Mouse (Mus musculus) midbrain, embryonic 16.5 days (tissue): ENCODE data around the gene Bcl11b. TPM values are rescaled to one million over a fixed set of nuclear protein-coding genes. Genes with fewer than 3 reads are reported as not detected.

Source experiments
- ATAC-seq: fragments of 200-750 bp; cut with Nextera tagmentation; 2 replicates; pipeline ENCODE4 v1.8.0; 2017; ENCODE audit warnings: moderate TSS enrichment
- H3K27ac ChIP-seq: fragments of 300-500 bp; sonication (generic); 2 replicates; pipeline ENCODE4 v1.5.1; 2014; ENCODE audit warnings: mild to moderate bottlenecking, low read length, mixed read lengths
- H3K27me3 ChIP-seq: fragments of 300-500 bp; sonication (generic); 2 replicates; pipeline ENCODE4 v1.6.1; 2014; ENCODE audit warnings: low read depth, low read length, mixed read lengths; ENCODE audit not compliant: control insufficient read depth, insufficient read depth
- H3K36me3 ChIP-seq: fragments of 300-500 bp; sonication (generic); 2 replicates; pipeline ENCODE4 v1.6.1; 2014; ENCODE audit warnings: mild to moderate bottlenecking, low read length, moderate library complexity, mixed read lengths; ENCODE audit not compliant: control insufficient read depth, insufficient read depth
- H3K4me1 ChIP-seq: fragments of 300-500 bp; sonication (generic); 2 replicates; pipeline ENCODE4 v1.6.1; 2014; ENCODE audit warnings: mild to moderate bottlenecking, low read length, mixed read lengths; ENCODE audit not compliant: control insufficient read depth, insufficient read depth
- H3K4me2 ChIP-seq: fragments of 300-500 bp; sonication (generic); 2 replicates; pipeline ENCODE4 v1.6.1; 2014; ENCODE audit warnings: mild to moderate bottlenecking, low read length, mixed read lengths
- H3K4me3 ChIP-seq: fragments of 300-500 bp; sonication (generic); 2 replicates; pipeline ENCODE4 v1.5.1; 2014; ENCODE audit warnings: low read depth, mild to moderate bottlenecking, low read length, moderate library complexity, mixed read lengths
- H3K9ac ChIP-seq: fragments of 300-500 bp; sonication (generic); 2 replicates; pipeline ENCODE4 v1.6.1; 2014; ENCODE audit warnings: low read depth, low read length, mixed read lengths
- H3K9me3 ChIP-seq: fragments of 300-500 bp; sonication (generic); replicated peaks from 2 replicates; pipeline ENCODE4 v1.6.1; 2014; ENCODE audit warnings: mild to moderate bottlenecking, low read length, mixed read lengths; ENCODE audit not compliant: control insufficient read depth, poor library complexity, severe bottlenecking
- WGBS: fragments of 180-500 bp; shearing (Covaris S2); extraction: QIAGEN DNeasy Blood & Tissue Kit; methylation state at CpG from one replicate; pipeline ENCODE4 v1.1.7; 2014; 5-methylcytosine and 5-hydroxymethylcytosine counted together
- polyA plus RNA-seq: library from polyadenylated mRNA; unstranded; fragments of >200 nt; fragmentation: Nextera tagmentation; extraction: Ambion mirVana; gene quantifications from 2 replicates; pipeline ENCODE4 v1.2.1, GENCODE M21; 2015

The Bcl11b gene
- polyA plus RNA-seq, 1 experiment from 2014 or later: 23.9 TPM

- ATAC-seq: no peak
- no peaks in the 10 kb centered on the region for H3K36me3 ChIP-seq
- H3K9ac ChIP-seq: no peak overlapping the region
- H3K4me3 ChIP-seq: no peak overlapping the region
- H3K4me1 ChIP-seq: peaks cover 50% of the 10 kb centered on the region
- peak overlapping the region; percentile 14; the same call in 1 of the 2 replicates for H3K27ac ChIP-seq
- peak overlapping the region; percentile 36 for H3K4me2 ChIP-seq
- 46% methylated on average over 11 of the region's 11 CpGs for WGBS
- H3K9me3 ChIP-seq: no peaks in the 10 kb centered on the region
- no peaks in the 10 kb centered on the region for H3K27me3 ChIP-seq
These were observed 12.2 kb downstream of the Bcl11b start for GRCm38 (mm10) chr12:107991191-107991590.

- no peak for ATAC-seq
- H3K9ac ChIP-seq: no peak overlapping the region
- H3K9me3 ChIP-seq: no peaks in the 10 kb centered on the region
- H3K4me1 ChIP-seq: peaks cover 32% of the 10 kb centered on the region
- H3K4me3 ChIP-seq: no peak overlapping the region
- no peaks in the 10 kb centered on the region for H3K27me3 ChIP-seq
- H3K4me2 ChIP-seq: no peak overlapping the region
- WGBS: 70% methylated on average over 8 of the region's 8 CpGs
- H3K36me3 ChIP-seq: no peaks in the 10 kb centered on the region
- H3K27ac ChIP-seq: no peak overlapping the region
These were observed 20.2 kb downstream of the Bcl11b start for GRCm38 (mm10) chr12:107983211-107983610.

GRCm38 (mm10) chr12:107982306-107982705 is 21.1 kb downstream of the Bcl11b start:
- H3K4me1 ChIP-seq: peaks cover 33% of the 10 kb centered on the region
- no peak overlapping the region for H3K9ac ChIP-seq
- H3K36me3 ChIP-seq: no peaks in the 10 kb centered on the region
- no peaks in the 10 kb centered on the region for H3K9me3 ChIP-seq
- 70% methylated on average over 9 of the region's 9 CpGs for WGBS
- no peaks in the 10 kb centered on the region for H3K27me3 ChIP-seq
- H3K27ac ChIP-seq: no peak overlapping the region
- H3K4me3 ChIP-seq: no peak overlapping the region
- no peak overlapping the region for H3K4me2 ChIP-seq
- ATAC-seq: no peak

GRCm38 (mm10) chr12:107981231-107981630 is 22.2 kb downstream of the Bcl11b start:
- H3K9me3 ChIP-seq: no peaks in the 10 kb centered on the region
- no peaks in the 10 kb centered on the region for H3K36me3 ChIP-seq
- no peaks in the 10 kb centered on the region for H3K27me3 ChIP-seq
- no peak overlapping the region for H3K4me3 ChIP-seq
- no peak for ATAC-seq
- peak overlapping the region; percentile 69 for H3K4me2 ChIP-seq
- no peak overlapping the region for H3K9ac ChIP-seq
- H3K4me1 ChIP-seq: peaks cover 38% of the 10 kb centered on the region
- H3K27ac ChIP-seq: no peak overlapping the region
- 20% methylated on average over 6 of the region's 6 CpGs for WGBS

GRCm38 (mm10) chr12:107980261-107980961 is 23.0 kb downstream of the Bcl11b start:
- H3K4me1 ChIP-seq: peaks cover 46% of the 10 kb centered on the region
- 0 out of 2 replicates have a peak, but pooled peaks have one; percentile 27 for ATAC-seq
- 2% methylated on average over 49 of the region's 51 CpGs for WGBS
- H3K27ac ChIP-seq: peak overlapping the region; percentile 59; the same call in 1 of the 2 replicates
- no peaks in the 10 kb centered on the region for H3K9me3 ChIP-seq
- no peaks in the 10 kb centered on the region for H3K36me3 ChIP-seq
- peak overlapping the region; percentile 69 for H3K4me2 ChIP-seq
- H3K9ac ChIP-seq: peak overlapping the region; percentile 60
- H3K4me3 ChIP-seq: peak overlapping the region; percentile 35
- H3K27me3 ChIP-seq: no peaks in the 10 kb centered on the region

- Histone ChIP-seq H3K9ac (peak overlapping the region; percentile 60; the same call in 1 of the 2 replicates), H3K36me3 (no peaks in the 10 kb centered on the region), H3K27me3 (no peaks in the 10 kb centered on the region), H3K9me3 (no peaks in the 10 kb centered on the region), H3K4me2 (peak overlapping the region; percentile 69), H3K4me3 (peak overlapping the region; percentile 35), H3K4me1 (peaks cover 51% of the 10 kb centered on the region), H3K27ac (no peak overlapping the region)
- 6% methylated on average over 26 of the region's 28 CpGs for WGBS
- ATAC-seq: 0 out of 2 replicates have a peak, but pooled peaks have one; percentile 33
These were observed 23.6 kb downstream of the Bcl11b start for GRCm38 (mm10) chr12:107979710-107980260.

- Histone ChIP-seq H3K27ac (no peak overlapping the region; the same call in 1 of the 2 replicates), H3K4me3 (no peak overlapping the region), H3K4me1 (peaks cover 59% of the 10 kb centered on the region), H3K9ac (no peak overlapping the region), H3K4me2 (no peak overlapping the region), H3K36me3 (no peaks in the 10 kb centered on the region), H3K27me3 (no peaks in the 10 kb centered on the region), H3K9me3 (no peaks in the 10 kb centered on the region)
- WGBS: 58% methylated on average over 8 of the region's 8 CpGs
- ATAC-seq: no peak
These were observed 24.6 kb downstream of the Bcl11b start for GRCm38 (mm10) chr12:107978736-107979255.

GRCm38 (mm10) chr12:107978063-107978462 is 25.3 kb downstream of the Bcl11b start:
- Histone ChIP-seq H3K27ac (peak overlapping the region; percentile 76), H3K4me1 (peaks cover 66% of the 10 kb centered on the region), H3K4me2 (peak overlapping the region; percentile 60), H3K4me3 (peak overlapping the region; percentile 11; the same call in 1 of the 2 replicates), H3K36me3 (no peaks in the 10 kb centered on the region), H3K9me3 (no peaks in the 10 kb centered on the region), H3K27me3 (no peaks in the 10 kb centered on the region), H3K9ac (0 out of 2 replicates have a peak overlapping the region, but pooled peaks have one; percentile 38)
- ATAC-seq: no peak
- 16% methylated on average over 14 of the region's 14 CpGs for WGBS

- Histone ChIP-seq H3K9me3 (no peaks in the 10 kb centered on the region), H3K4me1 (peaks cover 72% of the 10 kb centered on the region), H3K27ac (peak overlapping the region; percentile 76), H3K27me3 (no peaks in the 10 kb centered on the region), H3K9ac (0 out of 2 replicates have a peak overlapping the region, but pooled peaks have one; percentile 38), H3K36me3 (no peaks in the 10 kb centered on the region), H3K4me2 (peak overlapping the region; percentile 60), H3K4me3 (peak overlapping the region; percentile 11; the same call in 1 of the 2 replicates)
- whole genome bisulfite sequencing: 12% methylated on average over 9 of the region's 9 CpGs
- no peak for ATAC-seq
These were observed 25.9 kb downstream of the Bcl11b start for GRCm38 (mm10) chr12:107977534-107977933.
